Mouse (Mus musculus) C2C12 (cell line): ENCODE measurements around the gene Hyou1.

Experiments
- CTCF ChIP-seq: IDR thresholded peaks from one replicate; pipeline ENCODE4 v1.5.1; 2011; ENCODE audit not compliant: control insufficient read depth, insufficient read depth, insufficient read length
- MAX ChIP-seq: IDR thresholded peaks from one replicate; pipeline ENCODE4 v1.6.1; 2011; ENCODE audit warnings: mild to moderate bottlenecking, control low read depth
- MYOD1 ChIP-seq: IDR thresholded peaks from one replicate; pipeline ENCODE4 v1.6.1; 2011; ENCODE audit warnings: low read depth; ENCODE audit not compliant: control insufficient read depth, insufficient read length
- MYOG ChIP-seq: IDR thresholded peaks from one replicate; pipeline ENCODE4 v1.6.1; 2011; ENCODE audit not compliant: control insufficient read depth, insufficient read length; ENCODE audit errors: extremely low read depth
- USF1 ChIP-seq: IDR thresholded peaks from one replicate; pipeline ENCODE4 v1.6.1; 2011; ENCODE audit warnings: low read depth, mild to moderate bottlenecking, control low read depth, moderate library complexity

DNA sequence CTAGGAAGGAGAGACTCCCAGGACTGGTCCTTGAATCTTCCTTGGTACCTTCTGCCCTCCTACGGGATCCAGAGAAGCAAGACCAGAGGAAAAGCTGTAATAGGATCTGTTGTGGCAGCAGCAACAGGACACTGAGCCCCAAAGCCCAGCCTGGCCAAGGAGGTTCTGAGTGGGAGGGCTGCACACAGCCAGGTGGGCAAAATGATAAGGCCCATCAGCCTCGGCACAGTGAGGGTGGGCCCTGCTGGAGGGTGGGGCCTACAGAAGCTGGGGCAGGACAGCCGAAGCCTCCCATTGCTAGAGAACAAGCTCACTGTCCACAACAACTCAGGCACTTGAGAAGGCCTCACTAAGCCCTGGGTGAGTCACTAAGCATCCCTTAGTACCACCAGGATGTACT lies 37.1 kb upstream of the Hyou1 start:
- no peak for TF ChIP-seq CTCF
- TF ChIP-seq MYOD1: no peak
- TF ChIP-seq USF1: no peak
- TF ChIP-seq MYOG: no peak
- no peak for TF ChIP-seq MAX
